Mouse (Mus musculus) kidney, postnatal 10 days (tissue): ENCODE results near the gene Amigo2.

Experiments used
- DNase-seq: peaks from one replicate; pipeline ENCODE4 v3.0.0; 2021; ENCODE audit warnings: mixed read lengths

Amigo2 gene

GRCm38 (mm10) chr15:97246911-97247790 is at the start of gene Amigo2, which contains the start of gene Pced1b:
TSS of gene Amigo2 (minus strand) at chr15:97247287.
TSS of gene Pced1b (plus strand) at chr15:97247107.
- DNase-seq = peak; percentile 83

DNA sequence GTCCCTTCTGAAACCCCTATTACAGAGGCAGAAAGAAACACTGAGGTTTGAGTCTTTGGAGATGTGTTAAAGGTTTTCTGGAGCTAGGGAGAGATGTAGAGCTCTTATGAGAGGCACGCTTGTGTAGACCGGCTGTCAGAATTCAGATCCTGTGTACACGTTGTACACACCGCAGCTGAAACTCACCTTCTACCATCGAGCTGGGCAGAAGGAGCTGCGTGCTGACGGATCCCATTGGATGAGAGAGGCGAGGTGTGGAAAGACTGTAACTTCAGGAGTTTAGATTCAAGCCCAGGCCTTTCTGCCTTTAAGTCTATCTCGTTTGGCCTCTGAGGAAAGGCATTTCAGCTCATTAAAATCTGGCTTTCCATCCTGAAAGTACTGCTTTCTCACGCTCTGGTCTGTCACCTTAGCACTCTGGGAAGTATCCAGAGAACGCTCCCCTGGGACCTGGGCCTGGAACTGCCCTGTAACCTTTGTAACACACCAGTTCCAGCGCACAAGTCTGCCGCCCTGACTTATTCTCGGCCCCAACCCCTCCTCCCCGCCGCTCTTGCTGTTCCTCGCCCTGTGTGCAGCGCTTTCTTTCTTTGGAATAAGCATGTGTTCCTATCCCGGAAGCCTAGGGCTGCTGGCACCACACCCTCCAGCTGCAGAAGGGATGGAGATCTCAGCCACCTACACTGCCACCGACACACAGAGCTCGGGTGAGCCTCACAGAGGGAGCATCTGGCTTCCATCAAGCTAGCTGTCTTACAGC is 44.4 kb upstream of the Amigo2 start:
- peak; percentile 71 for DNase-seq

DNA sequence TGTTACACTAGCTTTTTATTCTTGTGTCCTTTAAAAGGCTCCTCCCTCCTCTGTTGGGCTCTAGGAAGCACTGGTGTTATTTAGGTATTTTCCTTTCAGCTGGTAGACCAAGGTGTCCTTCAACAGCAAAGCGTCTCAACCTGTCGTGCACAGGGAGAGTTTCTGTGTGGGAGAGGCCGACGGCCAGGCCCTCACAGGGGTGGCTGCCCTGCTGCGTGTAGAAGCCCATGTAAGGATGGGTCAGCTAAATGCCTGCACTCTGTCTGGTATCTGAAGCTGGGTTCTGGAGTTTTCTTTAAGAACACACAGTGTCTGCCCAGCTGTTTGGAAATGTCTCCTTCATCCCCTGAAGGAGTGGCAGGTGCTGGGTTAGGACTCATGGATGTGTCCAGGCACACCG is 43.3 kb upstream of the Amigo2 start:
- no peak for DNase-seq

DNA sequence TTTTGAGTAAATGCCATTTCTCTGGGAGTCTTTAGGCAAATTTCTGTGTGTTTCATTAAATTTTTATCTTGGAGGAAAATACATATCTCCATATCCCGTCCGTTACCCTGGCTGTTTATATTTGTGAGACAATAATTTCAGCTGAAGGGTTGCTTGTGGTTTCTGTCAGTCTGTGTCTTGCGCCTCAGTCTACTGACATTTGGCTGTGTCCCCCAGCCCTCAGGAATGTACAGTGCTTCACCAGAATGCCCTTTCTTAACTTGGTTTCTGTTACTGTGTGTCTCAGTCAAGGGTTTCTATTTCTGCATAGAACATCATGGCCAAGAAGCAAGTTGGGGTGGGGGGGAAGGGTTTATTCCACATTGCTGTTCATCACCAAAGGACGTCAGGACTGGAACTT is 42.1 kb upstream of the Amigo2 start:
- no peak for DNase-seq

DNA sequence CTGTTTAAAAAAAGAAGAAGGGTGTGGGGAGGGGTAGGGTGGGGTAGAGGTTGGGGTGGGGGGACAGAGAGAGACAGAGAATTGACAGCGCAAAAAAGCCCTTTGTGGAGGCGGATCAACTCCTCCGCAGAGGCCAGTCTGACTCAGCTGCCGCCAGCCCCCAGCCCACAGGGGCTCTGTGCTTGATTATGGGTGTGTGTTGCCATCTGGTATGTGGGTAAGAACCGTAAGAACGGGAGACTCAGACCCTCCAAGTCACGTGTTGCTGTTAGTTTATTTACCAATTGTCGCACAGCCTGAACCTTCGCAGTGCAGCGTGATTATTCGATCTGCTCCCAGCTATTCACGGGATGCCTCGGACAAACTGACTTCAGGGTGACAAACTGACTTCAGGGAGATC is 41.6 kb upstream of the Amigo2 start:
- DNase-seq = no peak

- no peak for DNase-seq
Observed at GRCm38 (mm10) chr15:97287436-97288143, 40.5 kb upstream of the Amigo2 start.

GRCm38 (mm10) chr15:97286731-97287130 is 39.6 kb upstream of the Amigo2 start:
- DNase-seq = no peak

- no peak for DNase-seq
Observed at GRCm38 (mm10) chr15:97285665-97286212, 38.7 kb upstream of the Amigo2 start.

DNA sequence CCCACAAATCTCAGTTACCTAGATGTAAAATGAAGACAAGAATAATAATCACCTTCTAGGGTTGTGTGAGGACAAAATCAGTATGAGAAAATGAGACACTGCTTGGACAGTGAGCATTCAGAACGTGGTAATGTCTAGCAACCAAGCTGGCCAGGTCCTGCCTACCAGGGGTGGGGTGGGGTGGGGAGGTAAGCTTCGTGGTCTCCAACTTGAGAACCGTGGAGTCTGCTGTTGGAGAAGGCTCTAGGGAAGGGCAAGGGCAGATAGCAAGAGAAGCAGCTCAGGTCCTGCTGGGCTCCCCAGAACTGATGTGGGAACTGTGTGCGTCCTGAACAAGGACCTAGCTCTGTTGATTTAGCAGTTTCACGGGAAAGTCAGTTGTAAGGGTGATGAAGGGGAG is 37.1 kb upstream of the Amigo2 start:
- DNase-seq = no peak

DNA sequence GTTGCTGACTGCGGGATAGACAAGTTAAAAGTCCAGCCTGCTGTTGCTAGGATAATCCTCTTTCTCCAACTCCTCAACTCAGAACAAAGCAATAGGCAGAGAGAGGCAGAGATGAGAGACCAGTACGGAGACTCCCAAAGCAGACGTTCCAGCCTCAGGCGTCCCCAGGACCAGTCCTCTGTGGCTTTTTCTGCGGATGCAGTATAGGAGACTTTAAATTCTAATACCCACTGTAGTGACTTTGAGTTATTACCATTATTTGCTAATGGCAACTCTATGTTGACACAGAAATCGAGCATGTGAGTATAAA is 35.4 kb upstream of the Amigo2 start:
- DNase-seq = no peak

- no peak for DNase-seq
Observed at GRCm38 (mm10) chr15:97281712-97282571, 34.9 kb upstream of the Amigo2 start.

GRCm38 (mm10) chr15:97280776-97281175 is 33.7 kb upstream of the Amigo2 start:
- DNase-seq = no peak

DNA sequence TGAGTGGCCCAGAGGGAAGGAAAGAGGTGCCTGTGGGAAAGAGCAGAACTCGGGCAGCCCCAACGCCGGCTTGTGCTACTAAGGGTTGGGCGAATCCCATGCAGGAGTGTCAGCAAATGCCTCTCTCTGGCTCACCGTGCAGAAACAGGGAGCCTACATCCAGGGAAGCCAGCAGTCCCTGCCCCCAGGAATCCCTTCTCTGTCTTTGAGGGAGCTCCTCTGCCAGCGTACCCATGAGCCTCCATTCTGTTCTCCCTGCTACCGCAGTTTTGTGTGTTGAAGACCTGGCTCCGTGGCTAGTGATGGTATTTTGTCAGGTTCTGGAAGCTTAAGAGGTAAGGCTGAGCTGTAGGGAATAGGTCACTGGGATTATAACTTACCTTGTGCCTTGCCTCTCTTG is 33.0 kb upstream of the Amigo2 start:
- no peak for DNase-seq

DNA sequence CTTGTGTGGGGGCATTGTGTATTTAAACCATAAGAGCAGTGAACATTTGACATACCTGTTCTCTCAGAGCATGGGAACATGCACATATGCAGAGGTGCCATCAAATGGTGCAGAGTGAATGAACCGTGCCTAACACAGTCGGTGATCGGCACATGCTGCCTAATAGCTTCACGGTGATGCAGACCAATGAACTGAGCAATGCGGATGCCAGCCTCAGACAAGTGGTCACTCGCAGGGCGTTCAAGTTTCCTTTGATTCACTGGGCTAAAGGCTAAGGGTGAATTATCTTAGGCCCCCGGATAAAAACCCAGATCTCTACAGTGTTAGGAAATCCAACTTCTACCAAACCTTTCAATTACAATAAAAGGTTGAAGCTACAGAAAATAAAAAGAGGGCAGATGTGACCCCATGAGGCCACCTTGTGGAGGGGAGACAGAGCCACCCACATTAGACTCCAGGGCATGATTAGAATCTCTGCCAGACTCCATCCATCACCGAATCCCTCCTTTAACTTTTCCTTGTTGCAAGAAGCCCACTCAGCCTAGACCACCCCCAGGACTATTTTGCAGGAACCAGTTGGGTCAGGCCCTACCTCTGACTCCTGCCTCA is 31.4 kb upstream of the Amigo2 start:
- no peak for DNase-seq

DNA sequence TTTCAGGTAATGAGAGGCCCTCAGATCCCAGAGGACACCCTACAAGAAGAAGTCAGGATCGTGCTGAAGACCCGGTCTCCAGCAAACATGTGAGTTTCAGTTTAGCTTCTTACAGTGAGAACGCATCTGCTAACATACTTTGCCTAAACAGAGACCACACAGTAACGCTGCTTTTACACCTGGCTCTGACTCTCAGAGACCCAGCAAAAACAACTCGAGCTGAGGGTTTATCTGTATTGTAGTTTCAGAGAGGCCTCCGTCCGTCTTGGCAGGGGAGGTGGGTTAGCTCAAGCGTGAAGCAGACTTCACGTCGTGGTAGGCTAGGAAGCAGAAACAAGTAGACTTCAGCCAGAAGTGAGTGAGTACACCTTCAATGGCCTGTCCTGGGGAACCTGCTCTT is 30.2 kb upstream of the Amigo2 start:
- DNase-seq = no peak

DNA sequence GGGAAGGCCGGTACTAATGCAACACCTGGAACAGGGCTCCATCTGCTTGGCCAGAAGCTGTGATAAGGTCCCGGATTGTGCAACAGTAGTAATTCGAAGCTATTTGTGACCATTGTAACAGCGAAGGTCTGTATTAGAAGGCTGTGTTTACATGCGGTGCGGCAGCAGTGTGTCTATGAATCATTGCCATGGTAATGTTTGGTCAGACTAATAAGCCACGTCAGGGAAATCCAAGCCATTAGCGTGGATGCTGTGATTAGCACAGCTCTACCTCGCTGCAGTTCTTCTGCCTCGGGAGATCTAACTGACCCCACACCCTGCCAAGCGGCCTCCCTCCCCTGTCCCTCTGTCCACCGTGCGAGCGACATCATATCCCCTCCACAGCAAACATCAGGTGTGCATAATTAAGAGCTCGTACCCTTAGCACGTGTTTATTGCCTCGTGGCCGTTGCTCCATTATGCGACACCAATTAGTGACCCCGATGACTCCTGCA is 29.6 kb upstream of the Amigo2 start:
- no peak for DNase-seq

GRCm38 (mm10) chr15:97275626-97276395 is 28.7 kb upstream of the Amigo2 start:
- DNase-seq = no peak

GRCm38 (mm10) chr15:97272831-97273230 is 25.7 kb upstream of the Amigo2 start:
- DNase-seq = no peak

DNA sequence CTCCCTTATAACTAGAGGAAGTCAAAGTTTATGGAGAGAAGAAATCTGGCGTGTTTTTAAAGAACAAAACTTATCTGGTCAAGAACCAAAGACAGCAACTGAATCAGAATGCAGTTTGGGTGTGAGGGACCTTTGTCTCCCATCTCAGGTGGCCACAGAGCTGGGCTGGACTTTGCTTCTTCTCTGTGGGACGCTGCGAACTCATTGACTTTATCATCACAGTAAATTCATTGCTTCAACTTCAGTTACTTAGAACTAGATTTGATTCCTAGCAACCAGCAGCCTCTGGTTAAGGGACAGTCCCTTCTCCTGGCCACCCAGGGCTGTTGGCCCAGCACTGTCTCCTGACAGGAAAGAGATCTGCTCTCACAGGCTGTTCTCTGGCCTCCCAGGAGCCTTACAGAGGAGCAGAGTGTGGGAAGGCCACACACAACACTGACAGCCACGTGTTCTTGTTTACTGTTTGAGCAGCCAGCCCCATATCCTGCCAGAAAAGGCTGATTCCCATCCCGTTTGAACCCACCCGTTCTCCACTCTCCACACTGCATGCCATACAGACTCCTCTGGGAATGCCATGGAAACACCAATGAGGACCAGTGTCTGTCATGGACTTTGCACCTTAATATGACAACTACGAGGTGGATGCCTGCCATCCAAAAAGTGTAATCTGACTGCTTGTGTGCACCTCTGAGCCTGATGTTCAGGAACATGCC is 25.1 kb upstream of the Amigo2 start:
- DNase-seq = peak; percentile 36

DNA sequence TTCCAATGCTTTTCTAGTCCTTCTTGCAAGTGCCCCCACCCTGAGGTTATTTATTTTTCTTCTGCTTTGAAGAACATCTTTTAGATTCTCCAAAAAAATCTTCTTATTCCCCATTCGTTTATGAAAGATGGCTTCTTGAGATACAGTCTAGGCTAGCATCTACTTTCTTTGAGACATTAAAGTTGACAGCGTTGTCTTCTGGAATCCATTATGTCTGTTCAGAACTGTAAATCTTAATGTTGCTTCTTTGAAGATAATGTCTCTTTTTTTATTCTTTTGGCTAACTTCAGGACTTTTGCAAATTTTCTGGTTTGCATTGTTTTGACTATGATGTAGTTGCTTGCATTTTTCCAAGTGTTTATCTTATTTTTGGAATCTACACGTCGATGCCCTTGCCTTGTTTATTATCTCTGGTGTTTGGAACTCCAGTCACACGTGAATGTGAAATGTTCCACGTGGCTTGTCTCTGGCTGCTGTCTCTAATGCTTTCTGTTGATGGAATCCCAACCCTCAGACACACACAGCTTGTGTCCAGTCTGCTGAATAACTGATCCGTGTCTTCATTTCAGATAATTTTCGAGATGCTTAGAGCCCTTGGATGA is 20.1 kb upstream of the Amigo2 start:
- DNase-seq = no peak
